Mouse (Mus musculus): Measurements from ENCODE around the gene Nkpd1.

- TF ChIP-seq POLR2A (IDR thresholded peaks at IDR 0.05; ENCODE audit: control insufficient read depth, extremely low read depth, insufficient read depth, low read length, poor library complexity) (no peak), CTCF (IDR thresholded peaks at IDR 0.05; ENCODE audit: borderline replicate concordance, control insufficient read depth, extremely low read depth, insufficient read depth, low read length, poor library complexity) (no peak)
Measured at GRCm38 (mm10) chr7:19520032-19520431, 2.4 kb downstream of the Nkpd1 start.
